In genomic region chr3:119056144-119056543, GRCm38 (mm10) we compare ENCODE assay signal across 20 mouse cellular contexts.
DNase-seq lines count a peak whose midpoint lies in the region; ATAC-seq and TF ChIP-seq lines count a peak whose summit lies in the region.
"Had no signal": no experiment of that assay in that cellular context is flagged by ENCODE, and none has a peak within 500 bp of the region (broad histone marks: within the 10 kb centered on the region; RNA-seq: fewer than 3 reads in every experiment).

No protein-coding gene starts in this region.

- no peak overlapping the region for H3K4me3 ChIP-seq in hindbrain, embryonic 10.5 days
- H3K4me3 ChIP-seq in midbrain, embryonic 13.5 days (replicated peaks) = no peak overlapping the region

- H3K9me3 ChIP-seq in hindbrain, embryonic 10.5 days = no peaks in the 10 kb centered on the region
- no peaks in the 10 kb centered on the region for H3K9me3 ChIP-seq in midbrain, embryonic 13.5 days
- H3K9me3 ChIP-seq: G1E had no signal

- peak; percentile 66 for DNase-seq in Muller cell, postnatal 12 days (ENCODE audit: inconsistent ontology term)
- peak; percentile 44 for DNase-seq in Patski (ENCODE audit: low read depth, low spot score)
- DNase-seq in hindbrain, embryonic 10.5 days (ENCODE audit: low spot score) = no peak
- DNase-seq: adrenal gland, adult 2 months; adrenal gland, adult 8-10 months; adrenal gland, postnatal 10 days; adrenal gland, postnatal 14 days; adrenal gland, postnatal 25 days; adrenal gland, postnatal 36 days; B cell, adult 2 months; cerebellum, adult 11 months; cerebellum, adult 11-12 months; cerebellum, adult 18-20 months; cerebellum, adult 2 months; cerebellum, adult 8-10 months had no signal

- in situ Hi-C loops in Patski (cut with MboI; ENCODE audit: low pct_unique_long_range_greater_than_20kb) = no loop called here

- no peak for TF ChIP-seq CTCF in Patski (IDR thresholded peaks at IDR 0.05)

- no peak overlapping the region for H3K27ac ChIP-seq in hindbrain, embryonic 10.5 days
- no peak overlapping the region for H3K27ac ChIP-seq in midbrain, embryonic 13.5 days

- H3K27me3 ChIP-seq in Patski = no peaks in the 10 kb centered on the region
- no peaks in the 10 kb centered on the region for H3K27me3 ChIP-seq in hindbrain, embryonic 10.5 days (ENCODE audit: insufficient read depth, poor library complexity, severe bottlenecking)
- no peaks in the 10 kb centered on the region for H3K27me3 ChIP-seq in midbrain, embryonic 13.5 days
- H3K27me3 ChIP-seq: CH12.LX had no signal

- POLR2A ChIA-PET in Patski (lab: Charles Lee) = no interaction called here

- no peak overlapping the region for H3K4me2 ChIP-seq in midbrain, embryonic 13.5 days (replicated peaks)

- H3K4me1 ChIP-seq in hindbrain, embryonic 10.5 days (replicated peaks) = no peaks in the 10 kb centered on the region
- no peaks in the 10 kb centered on the region for H3K4me1 ChIP-seq in midbrain, embryonic 13.5 days (replicated peaks)

- no peak overlapping the region for H3K9ac ChIP-seq in midbrain, embryonic 13.5 days (replicated peaks)

- ATAC-seq in Patski = peak; percentile 93
- ATAC-seq in midbrain, embryonic 13.5 days = no peak
- ATAC-seq: activated CD4-positive, CD25-positive, alpha-beta regulatory T cell, adult 4 months; CD4-positive, CD25-positive, alpha-beta regulatory T cell, adult 4 months had no signal

- no peaks in the 10 kb centered on the region for H3K36me3 ChIP-seq in hindbrain, embryonic 10.5 days
- H3K36me3 ChIP-seq in midbrain, embryonic 13.5 days = no peaks in the 10 kb centered on the region
- H3K36me3 ChIP-seq: G1E had no signal

- 91% methylated on average over 1 of the region's 1 CpGs for WGBS in hindbrain, embryonic 10.5 days
- 67% methylated on average over 1 of the region's 1 CpGs for WGBS in midbrain, embryonic 13.5 days

- CTCF ChIA-PET in Patski (lab: Charles Lee) = no interaction called here
